Mouse (Mus musculus): Measurements from ENCODE around the gene Rngtt. TPM values are rescaled to one million over a fixed set of nuclear protein-coding genes. Genes with fewer than 3 reads are reported as not detected.

Rngtt gene
- 36.6 and 45.6 TPM in 2 replicates for polyA plus RNA-seq (2014; fragmentation: Nextera tagmentation; extraction: Ambion mirVana)

- Histone ChIP-seq H3K36me3 (ENCODE audit: control insufficient read depth, insufficient read depth, low read length) (no peaks in the 10 kb centered on the region), H3K4me3 (ENCODE audit: low read depth, low read length) (peak within 1 kb of the TSS; percentile 72), H3K9me3 (ENCODE audit: control insufficient read depth, low read length) (no peaks in the 10 kb centered on the region), H3K27ac (ENCODE audit: low read depth, low read length) (0 out of 2 replicates have a peak within 1 kb of the TSS, but pooled peaks have one; percentile 26), H3K4me1 (ENCODE audit: control insufficient read depth, insufficient read depth, low read length) (peaks cover 9% of the 10 kb centered on the region), H3K4me2 (peak within 1 kb of the TSS; percentile 50), H3K27me3 (ENCODE audit: control insufficient read depth, insufficient read depth, low read length) (no peaks in the 10 kb centered on the region), H3K9ac (ENCODE audit: low read length) (peak within 1 kb of the TSS; percentile 64)
- DNase-seq (ENCODE audit: low spot score, missing footprints) (peak; percentile 99), ATAC-seq (ENCODE audit: low FRiP score) (peak; percentile 97)
- 4% methylated on average over 59 of the region's 60 CpGs for WGBS
Observed at GRCm38 (mm10) chr4:33309764-33310757, at the start of gene Rngtt. Rngtt (plus strand) TSS chr4:33310311.

GRCm38 (mm10) chr4:33260311-33260710 lies 49.8 kb upstream of the Rngtt start:
- no peak overlapping the region for H3K4me2 ChIP-seq
- DNase-seq (ENCODE audit: low spot score, missing footprints) (no peak), ATAC-seq (ENCODE audit: low FRiP score) (no peak)
- no peak overlapping the region for H3K4me3 ChIP-seq (ENCODE audit: low read depth, low read length)
- no peaks in the 10 kb centered on the region for H3K9me3 ChIP-seq (ENCODE audit: control insufficient read depth, low read length)
- H3K36me3 ChIP-seq (ENCODE audit: control insufficient read depth, insufficient read depth, low read length) = no peaks in the 10 kb centered on the region
- no peaks in the 10 kb centered on the region for H3K4me1 ChIP-seq (ENCODE audit: control insufficient read depth, insufficient read depth, low read length)
- no peaks in the 10 kb centered on the region for H3K27me3 ChIP-seq (ENCODE audit: control insufficient read depth, insufficient read depth, low read length)
- no peak overlapping the region for H3K9ac ChIP-seq (ENCODE audit: low read length)
- no peak overlapping the region for H3K27ac ChIP-seq (ENCODE audit: low read depth, low read length)

- no peaks in the 10 kb centered on the region for H3K36me3 ChIP-seq (ENCODE audit: control insufficient read depth, insufficient read depth, low read length)
- H3K27me3 ChIP-seq (ENCODE audit: control insufficient read depth, insufficient read depth, low read length) = no peaks in the 10 kb centered on the region
- no peaks in the 10 kb centered on the region for H3K4me1 ChIP-seq (ENCODE audit: control insufficient read depth, insufficient read depth, low read length)
- no peak overlapping the region for H3K4me3 ChIP-seq (ENCODE audit: low read depth, low read length)
- 67% methylated on average over 7 of the region's 7 CpGs for WGBS
- no peaks in the 10 kb centered on the region for H3K9me3 ChIP-seq (ENCODE audit: control insufficient read depth, low read length)
- ATAC-seq (ENCODE audit: low FRiP score) = no peak
- no peak for DNase-seq (ENCODE audit: low spot score, missing footprints)
- no peak overlapping the region for H3K4me2 ChIP-seq
- H3K27ac ChIP-seq (ENCODE audit: low read depth, low read length) = no peak overlapping the region
- no peak overlapping the region for H3K9ac ChIP-seq (ENCODE audit: low read length)
Observed at GRCm38 (mm10) chr4:33261311-33261753, 48.8 kb upstream of the Rngtt start.

- H3K27me3 ChIP-seq (ENCODE audit: control insufficient read depth, insufficient read depth, low read length) = no peaks in the 10 kb centered on the region
- H3K9me3 ChIP-seq (ENCODE audit: control insufficient read depth, low read length) = no peaks in the 10 kb centered on the region
- no peak overlapping the region for H3K9ac ChIP-seq (ENCODE audit: low read length)
- H3K36me3 ChIP-seq (ENCODE audit: control insufficient read depth, insufficient read depth, low read length) = no peaks in the 10 kb centered on the region
- DNase-seq (ENCODE audit: low spot score, missing footprints) (no peak), ATAC-seq (ENCODE audit: low FRiP score) (no peak)
- no peak overlapping the region for H3K4me3 ChIP-seq (ENCODE audit: low read depth, low read length)
- H3K4me1 ChIP-seq (ENCODE audit: control insufficient read depth, insufficient read depth, low read length) = no peaks in the 10 kb centered on the region
- no peak overlapping the region for H3K27ac ChIP-seq (ENCODE audit: low read depth, low read length)
- H3K4me2 ChIP-seq = no peak overlapping the region
- WGBS = 77% methylated on average over 1 of the region's 1 CpGs
Observed at GRCm38 (mm10) chr4:33262897-33263296, 47.2 kb upstream of the Rngtt start.

- H3K36me3 ChIP-seq (ENCODE audit: control insufficient read depth, insufficient read depth, low read length) = no peaks in the 10 kb centered on the region
- ATAC-seq (ENCODE audit: low FRiP score) (no peak), DNase-seq (ENCODE audit: low spot score, missing footprints) (no peak)
- H3K9ac ChIP-seq (ENCODE audit: low read length) = no peak overlapping the region
- H3K27ac ChIP-seq (ENCODE audit: low read depth, low read length) = no peak overlapping the region
- no peaks in the 10 kb centered on the region for H3K4me1 ChIP-seq (ENCODE audit: control insufficient read depth, insufficient read depth, low read length)
- 86% methylated on average over 11 of the region's 11 CpGs for WGBS
- no peaks in the 10 kb centered on the region for H3K27me3 ChIP-seq (ENCODE audit: control insufficient read depth, insufficient read depth, low read length)
- no peak overlapping the region for H3K4me3 ChIP-seq (ENCODE audit: low read depth, low read length)
- H3K9me3 ChIP-seq (ENCODE audit: control insufficient read depth, low read length) = no peaks in the 10 kb centered on the region
- H3K4me2 ChIP-seq = no peak overlapping the region
Observed at GRCm38 (mm10) chr4:33264979-33265726, 45.0 kb upstream of the Rngtt start.

- DNase-seq (ENCODE audit: low spot score, missing footprints) = no peak
- Histone ChIP-seq H3K9me3 (ENCODE audit: control insufficient read depth, low read length) (no peaks in the 10 kb centered on the region), H3K4me3 (ENCODE audit: low read depth, low read length) (no peak overlapping the region), H3K27me3 (ENCODE audit: control insufficient read depth, insufficient read depth, low read length) (no peaks in the 10 kb centered on the region), H3K4me2 (no peak overlapping the region), H3K9ac (ENCODE audit: low read length) (no peak overlapping the region), H3K4me1 (ENCODE audit: control insufficient read depth, insufficient read depth, low read length) (no peaks in the 10 kb centered on the region), H3K27ac (ENCODE audit: low read depth, low read length) (no peak overlapping the region), H3K36me3 (ENCODE audit: control insufficient read depth, insufficient read depth, low read length) (no peaks in the 10 kb centered on the region)
- 83% methylated on average over 11 of the region's 11 CpGs for WGBS
- no peak for ATAC-seq (ENCODE audit: low FRiP score)
Observed at GRCm38 (mm10) chr4:33270386-33271314, 39.5 kb upstream of the Rngtt start.

- no peak for ATAC-seq (ENCODE audit: low FRiP score)
- H3K4me2 ChIP-seq = no peak overlapping the region
- H3K4me3 ChIP-seq (ENCODE audit: low read depth, low read length) = no peak overlapping the region
- no peak overlapping the region for H3K9ac ChIP-seq (ENCODE audit: low read length)
- H3K27ac ChIP-seq (ENCODE audit: low read depth, low read length) = no peak overlapping the region
- no peaks in the 10 kb centered on the region for H3K9me3 ChIP-seq (ENCODE audit: control insufficient read depth, low read length)
- H3K36me3 ChIP-seq (ENCODE audit: control insufficient read depth, insufficient read depth, low read length) = no peaks in the 10 kb centered on the region
- H3K4me1 ChIP-seq (ENCODE audit: control insufficient read depth, insufficient read depth, low read length) = no peaks in the 10 kb centered on the region
- 89% methylated on average over 3 of the region's 3 CpGs for WGBS
- DNase-seq (ENCODE audit: low spot score, missing footprints) = no peak
- no peaks in the 10 kb centered on the region for H3K27me3 ChIP-seq (ENCODE audit: control insufficient read depth, insufficient read depth, low read length)
Observed at GRCm38 (mm10) chr4:33273437-33273836, 36.7 kb upstream of the Rngtt start.

- H3K36me3 ChIP-seq (ENCODE audit: control insufficient read depth, insufficient read depth, low read length) = no peaks in the 10 kb centered on the region
- DNase-seq (ENCODE audit: low spot score, missing footprints) (no peak), ATAC-seq (ENCODE audit: low FRiP score) (no peak)
- no peak overlapping the region for H3K9ac ChIP-seq (ENCODE audit: low read length)
- no peak overlapping the region for H3K4me3 ChIP-seq (ENCODE audit: low read depth, low read length)
- no peaks in the 10 kb centered on the region for H3K4me1 ChIP-seq (ENCODE audit: control insufficient read depth, insufficient read depth, low read length)
- no peaks in the 10 kb centered on the region for H3K9me3 ChIP-seq (ENCODE audit: control insufficient read depth, low read length)
- H3K4me2 ChIP-seq = no peak overlapping the region
- 85% methylated on average over 3 of the region's 3 CpGs for WGBS
- H3K27me3 ChIP-seq (ENCODE audit: control insufficient read depth, insufficient read depth, low read length) = no peaks in the 10 kb centered on the region
- no peak overlapping the region for H3K27ac ChIP-seq (ENCODE audit: low read depth, low read length)
Observed at GRCm38 (mm10) chr4:33281891-33282685, 28.0 kb upstream of the Rngtt start.
